ENCODE assay signal across 7 mouse cellular contexts in genomic region chr11:59228122-59228953, GRCm38 (mm10). TPM values are rescaled to one million over a fixed set of nuclear protein-coding genes. Genes with fewer than 3 reads are reported as not detected.
DNase-seq lines count a peak whose midpoint lies in the region; ATAC-seq lines count a peak whose summit lies in the region.

Gene Arf1, minus strand, starts transcription at chr11:59228270.

- H3K36me3 ChIP-seq in intestine, embryonic 16.5 days (ENCODE audit: control insufficient read depth, insufficient read depth, low read length) = no peaks in the 10 kb centered on the region
- no peaks in the 10 kb centered on the region for H3K36me3 ChIP-seq in midbrain, embryonic 11.5 days (ENCODE audit: control insufficient read depth, insufficient read depth, low read length)

- ATAC-seq in intestine, embryonic 16.5 days = peak; percentile 98
- ATAC-seq in midbrain, embryonic 11.5 days (ENCODE audit: low FRiP score) = peak; percentile 95

- H3K9ac ChIP-seq in intestine, embryonic 16.5 days (ENCODE audit: low read depth, low read length) = peak within 1 kb of the TSS; percentile 100
- peak within 1 kb of the TSS; percentile 95 for H3K9ac ChIP-seq in midbrain, embryonic 11.5 days (ENCODE audit: low read length)

- peak; percentile 97 for DNase-seq in adrenal gland, adult 2 months
- peak; percentile 95 for DNase-seq in embryo, embryonic 11.5 days (ENCODE audit: low read depth, low spot score)
- peak; percentile 96 to 97 for DNase-seq in gastrocnemius, postnatal 4 days (ENCODE audit: low spot score in 2 of 2)
- peak; percentile 95 to 98 for DNase-seq in left cerebral cortex, postnatal 36 days (ENCODE audit: low spot score in 2 of 2)
- peak; percentile 100 for DNase-seq in midbrain, embryonic 11.5 days (ENCODE audit: low spot score, missing footprints)
- peak; percentile 95 for DNase-seq in skeletal muscle tissue, adult 2 months (ENCODE audit: low read depth, low spot score)

- H3K27me3 ChIP-seq in intestine, embryonic 16.5 days (replicated peaks; ENCODE audit: control insufficient read depth, insufficient read depth, low read length) = no peaks in the 10 kb centered on the region
- H3K27me3 ChIP-seq in midbrain, embryonic 11.5 days (ENCODE audit: control insufficient read depth, insufficient read depth, low read length) = no peaks in the 10 kb centered on the region

- 4% methylated on average over 59 of the region's 59 CpGs for WGBS in intestine, embryonic 16.5 days
- WGBS in midbrain, embryonic 11.5 days = 4% methylated on average over 58 of the region's 59 CpGs

- peak within 1 kb of the TSS; percentile 99 for H3K27ac ChIP-seq in intestine, embryonic 16.5 days (ENCODE audit: low read length)
- H3K27ac ChIP-seq in midbrain, embryonic 11.5 days (ENCODE audit: low read depth, low read length) = peak within 1 kb of the TSS; percentile 88

- no peaks in the 10 kb centered on the region for H3K9me3 ChIP-seq in intestine, embryonic 16.5 days (ENCODE audit: control insufficient read depth, low read length)
- no peaks in the 10 kb centered on the region for H3K9me3 ChIP-seq in midbrain, embryonic 11.5 days (ENCODE audit: control insufficient read depth, low read length)

- intact Hi-C loops in left cerebral cortex, postnatal 36 days (cut with DNase I) = loop anchor here (10.0 kb wide), 1 partner anchor 256 kb away; no protein-coding TSS in a partner anchor

- peak within 1 kb of the TSS; percentile 91 for H3K4me2 ChIP-seq in intestine, embryonic 16.5 days (ENCODE audit: low read depth, low read length)
- peak within 1 kb of the TSS; percentile 89 for H3K4me2 ChIP-seq in midbrain, embryonic 11.5 days

- peak within 1 kb of the TSS; percentile 77 for H3K4me3 ChIP-seq in intestine, embryonic 16.5 days (ENCODE audit: low read length)
- peak within 1 kb of the TSS; percentile 92 for H3K4me3 ChIP-seq in midbrain, embryonic 11.5 days (ENCODE audit: low read depth, low read length)

- peaks cover 30% of the 10 kb centered on the region for H3K4me1 ChIP-seq in intestine, embryonic 16.5 days (ENCODE audit: control insufficient read depth, insufficient read depth, low read length)
- H3K4me1 ChIP-seq in midbrain, embryonic 11.5 days (ENCODE audit: control insufficient read depth, insufficient read depth, low read length) = peaks cover 29% of the 10 kb centered on the region

RNA-seq across cellular contexts. Expression of gene Arf1, which starts in this region (rescaled TPM):
- 100 to 1,000 TPM; 436 to 451 TPM for total RNA-seq in adrenal gland, adult 2 months (2021)
- 456 and 530 TPM in 2 replicates for polyA plus RNA-seq in adrenal gland, adult 2 months (2012; rRNA removed)
- total RNA-seq in gastrocnemius, postnatal 4 days (2021) = 100 to 1,000 TPM; 264 to 267 TPM
- polyA plus RNA-seq in intestine, embryonic 16.5 days (2015; fragmentation: Nextera tagmentation; extraction: Ambion mirVana) = 733 and 751 TPM in 2 replicates
- 100 to 1,000 TPM; 415 to 451 TPM for total RNA-seq in left cerebral cortex, postnatal 36 days (2021)
- 574 and 583 TPM in 2 replicates for polyA plus RNA-seq in midbrain, embryonic 11.5 days (2014; fragmentation: Nextera tagmentation; extraction: Ambion mirVana)

Comparison
In these comparisons a context has a peak if more than half of its experiments do, and no peak if none do; other contexts are left out.
1. Peak in every context shown above with its lines: DNase-seq, ATAC-seq, H3K4me3 ChIP-seq and H3K27ac ChIP-seq.